8 mouse cellular contexts compared by ENCODE assay signal in the genomic region with DNA sequence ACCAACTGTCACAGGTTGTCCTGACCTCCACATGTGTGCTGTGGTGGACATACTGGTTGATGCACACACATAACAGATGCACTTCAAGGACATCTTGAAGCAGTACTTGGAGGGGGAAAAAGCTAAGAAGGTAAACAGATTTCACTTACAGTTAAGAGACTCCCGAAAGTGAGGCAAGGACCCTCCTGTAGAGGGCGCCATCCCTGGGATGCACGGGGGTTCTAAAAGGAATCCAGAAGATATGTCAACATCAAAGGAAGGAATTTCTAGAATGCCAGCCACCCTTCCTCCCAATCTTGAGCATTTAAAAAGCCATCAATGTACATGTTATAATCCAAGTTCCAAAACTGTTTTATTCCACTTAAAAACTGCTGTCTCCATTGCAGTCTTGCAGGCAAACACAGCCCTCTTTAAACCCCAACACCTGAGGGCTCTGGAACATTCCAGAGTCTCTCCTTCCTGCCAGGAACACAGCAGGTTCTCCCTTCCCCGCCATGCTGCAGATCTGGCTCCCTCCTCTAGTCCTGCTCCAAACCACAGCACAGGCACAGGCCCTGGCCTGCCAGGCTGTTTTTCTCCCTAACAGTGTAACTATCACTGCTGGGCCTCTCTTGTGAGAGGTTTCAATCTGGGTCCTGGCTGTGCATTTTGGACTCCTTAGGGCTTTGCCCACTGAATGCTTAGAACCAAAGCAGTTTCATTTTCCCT.
DNase-seq lines count a peak whose midpoint lies in the region; TF ChIP-seq lines count a peak whose summit lies in the region.

No protein-coding gene starts in this region.

- H3K27ac ChIP-seq in ES-E14 (ENCODE audit: insufficient read depth, low read depth, low read length, poor library complexity, severe bottlenecking), result no peak overlapping the region

- no peak overlapping the region for H3K4me3 ChIP-seq in ES-E14 (ENCODE audit: insufficient read depth in 1 of 2, low read depth in 1 of 2, low read length in 2 of 2, poor library complexity in 1 of 2, severe bottlenecking in 1 of 2)

- peak; percentile 41 to 54 for DNase-seq in kidney, postnatal 4 days
- DNase-seq in kidney, adult 9 months, result no peak
- DNase-seq in B cell, adult 2 months, result peak; percentile 67 to 69
- DNase-seq in ES-E14 (ENCODE audit: low read depth, low spot score), result peak; percentile 60
- DNase-seq in cerebellum, postnatal 36 days, result peak; percentile 64 to 65
- DNase-seq in c-Kit-positive CD71-positive TER-119-positive erythroid progenitor cells, embryonic 14.5 days (ENCODE audit: low spot score), result no peak
- DNase-seq in gastrocnemius, adult 8-10 months (ENCODE audit: low spot score in 2 of 2), result no peak
- no peak for DNase-seq in layer of hippocampus, adult 11-12 months (ENCODE audit: low spot score)

- H3K4me1 ChIP-seq in ES-E14 (ENCODE audit: control insufficient read depth in 2 of 2, insufficient read depth in 2 of 2, low read length in 2 of 2, poor library complexity in 1 of 2), result peaks cover 0 to 6% of the 10 kb centered on the region in 2 experiments; a peak in 1 of 4 replicates

- in situ Hi-C loops in ES-E14 (cut with MboI; ENCODE audit: low sequenced_read_pairs in 2 of 2, unreplicated experiment in 2 of 2), result no loop called here

- H3K36me3 ChIP-seq in ES-E14 (ENCODE audit: control insufficient read depth, insufficient read depth, low read length, poor library complexity, severe bottlenecking), result no peaks in the 10 kb centered on the region; the same call in 1 of the 2 replicates

- H3K9me3 ChIP-seq in ES-E14 (ENCODE audit: control insufficient read depth, insufficient read depth, low read depth, low read length), result no peaks in the 10 kb centered on the region

- H3K9ac ChIP-seq in ES-E14 (ENCODE audit: insufficient read depth, low read depth, low read length, poor library complexity, severe bottlenecking), result no peak overlapping the region

TF ChIP-seq in ES-E14, 5 proteins besides CTCF, POLR2A, EP300 and RAD21:
- TF ChIP-seq CHD2 (IDR thresholded peaks at IDR 0.05; ENCODE audit: low read depth, low read length) (no peak), HCFC1 (IDR thresholded peaks at IDR 0.05; ENCODE audit: borderline replicate concordance, insufficient read depth, low read length) (no peak), ZNF384 (IDR thresholded peaks at IDR 0.05; ENCODE audit: low read depth, low read length) (no peak), MAFK (IDR thresholded peaks at IDR 0.05; ENCODE audit: insufficient read depth, low read depth, low read length) (no peak), ZC3H11A (IDR thresholded peaks at IDR 0.05; ENCODE audit: borderline replicate concordance, low read depth, low read length) (no peak)

Comparison
In these comparisons a context has a peak if more than half of its experiments do, and no peak if none do; other contexts are left out.
1. DNase-seq: peak in kidney, postnatal 4 days (2 of 2), B cell, adult 2 months (2 of 2), ES-E14 (single experiment) and cerebellum, postnatal 36 days (2 of 2); none in kidney, adult 9 months (single experiment), c-Kit-positive CD71-positive TER-119-positive erythroid progenitor cells, embryonic 14.5 days (single experiment), gastrocnemius, adult 8-10 months (0 of 2) and layer of hippocampus, adult 11-12 months (single experiment).